Mouse (Mus musculus) retina, postnatal 1 day (tissue): ENCODE measurements around the gene Tnfsf11.

Experiments
- DNase-seq: peaks from one replicate; pipeline ENCODE4 v3.0.0-alpha.2; 2012

Tnfsf11 gene

DNA sequence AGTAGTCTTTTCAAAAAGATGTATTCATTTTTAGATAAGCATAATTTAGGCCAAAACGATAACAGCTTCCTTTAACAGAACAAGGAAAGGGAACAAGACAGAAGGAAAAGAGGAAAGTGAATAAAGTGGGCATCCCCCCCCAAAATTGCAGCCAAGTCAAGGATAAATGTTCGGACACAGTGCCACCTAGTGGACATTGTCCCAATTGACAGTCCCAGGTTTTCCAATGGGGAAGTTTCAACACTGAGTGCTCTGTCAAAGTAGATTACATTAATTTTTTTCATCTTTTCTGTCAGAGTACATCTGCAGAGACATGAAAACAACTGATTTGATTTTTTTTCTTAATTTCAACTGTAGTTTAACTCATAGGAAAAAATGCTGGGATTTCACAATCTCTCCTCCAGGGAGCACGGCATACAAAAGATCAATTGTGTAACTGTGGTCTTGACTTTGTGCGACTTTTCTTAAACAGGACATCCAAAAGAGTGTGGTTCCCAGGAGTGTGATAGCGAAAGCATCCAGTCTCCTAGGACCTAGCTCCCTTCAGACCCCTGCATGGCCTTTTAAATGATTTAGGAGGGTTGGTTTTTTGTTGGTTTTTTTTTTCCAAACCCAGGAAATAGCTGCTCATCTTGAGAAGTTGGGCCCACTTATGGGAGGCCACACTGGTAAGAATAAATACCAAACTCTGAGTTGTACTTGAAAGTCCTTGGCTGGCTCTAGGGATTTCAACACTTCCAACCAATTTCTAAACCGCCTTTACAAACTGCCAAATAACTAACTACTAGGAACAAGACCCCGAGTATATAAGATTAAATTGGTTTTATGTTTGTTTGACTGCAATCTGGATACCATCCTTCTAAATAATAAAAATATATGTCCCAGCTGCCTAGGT, 19.7 kb downstream of the Tnfsf11 start:
- DNase-seq, result peak; percentile 74

DNA sequence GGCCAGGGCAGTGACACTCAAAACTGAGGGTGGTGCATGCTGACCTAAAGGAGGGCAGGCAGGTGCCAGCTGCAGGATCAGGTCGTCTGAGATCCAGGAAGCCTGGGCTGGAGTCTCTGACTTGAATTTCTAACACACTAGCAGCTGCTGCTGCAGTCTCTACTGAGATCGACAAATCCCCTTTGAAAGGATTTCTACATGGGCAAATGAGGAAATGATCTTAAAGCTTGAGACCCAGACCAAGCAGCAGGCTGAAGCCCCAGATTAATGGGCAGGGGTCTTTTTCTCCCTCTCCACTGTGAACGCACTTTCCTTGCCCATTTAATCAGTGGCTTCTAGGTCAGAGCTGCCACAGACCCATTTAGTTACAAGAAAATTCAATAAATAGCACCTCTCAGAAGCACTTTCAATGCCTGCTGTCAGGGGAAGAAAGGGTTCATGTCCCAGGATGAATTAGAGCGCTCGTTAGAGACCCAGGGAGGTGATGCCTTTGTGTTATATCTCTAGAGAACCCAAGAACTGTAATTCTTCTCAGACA, 21.8 kb downstream of the Tnfsf11 start:
- DNase-seq, result no peak

DNA sequence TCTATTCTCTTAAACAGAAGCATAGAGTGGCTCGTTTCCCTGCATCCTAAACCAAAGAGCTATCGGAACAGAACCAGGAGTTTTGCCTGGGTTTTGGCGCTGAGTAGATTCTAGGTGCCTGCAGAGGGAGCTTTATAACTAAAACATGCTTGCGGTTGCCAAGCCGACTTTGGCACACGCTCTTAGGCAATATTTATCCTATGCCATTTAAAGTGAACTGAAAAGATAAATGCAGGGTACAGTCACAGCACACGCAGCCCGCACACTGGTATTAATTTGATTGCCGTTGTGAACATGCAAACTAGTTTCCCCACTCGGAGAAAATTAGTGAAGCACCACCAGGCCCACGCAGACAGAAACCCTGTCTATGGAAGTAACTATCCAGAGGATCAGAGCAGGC, 25.4 kb downstream of the Tnfsf11 start:
- no peak for DNase-seq

GRCm38 (mm10) chr14:78276395-78276930, 31.4 kb downstream of the Tnfsf11 start:
- DNase-seq, result no peak

- no peak for DNase-seq
These were observed 33.0 kb downstream of the Tnfsf11 start for GRCm38 (mm10) chr14:78274851-78275250.

DNA sequence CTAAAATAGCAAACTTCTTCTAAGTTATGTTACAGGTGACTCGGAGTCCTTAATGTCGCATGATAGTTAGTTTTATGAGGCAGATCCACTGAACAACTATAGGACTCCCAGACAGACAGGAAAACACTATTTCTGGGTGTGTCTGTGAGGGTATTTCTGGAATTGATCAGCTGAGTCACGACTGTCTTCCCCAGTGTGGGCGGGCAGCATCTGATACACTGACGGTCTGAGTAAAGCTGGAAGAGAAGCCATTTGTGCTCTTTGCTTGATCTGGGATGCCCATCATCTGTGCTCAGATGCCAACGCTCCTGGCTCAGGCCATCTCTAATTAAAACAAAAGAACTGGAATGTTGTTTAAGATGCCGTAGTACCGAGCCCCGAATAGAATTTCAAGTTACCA, 33.7 kb downstream of the Tnfsf11 start:
- DNase-seq, result no peak

DNA sequence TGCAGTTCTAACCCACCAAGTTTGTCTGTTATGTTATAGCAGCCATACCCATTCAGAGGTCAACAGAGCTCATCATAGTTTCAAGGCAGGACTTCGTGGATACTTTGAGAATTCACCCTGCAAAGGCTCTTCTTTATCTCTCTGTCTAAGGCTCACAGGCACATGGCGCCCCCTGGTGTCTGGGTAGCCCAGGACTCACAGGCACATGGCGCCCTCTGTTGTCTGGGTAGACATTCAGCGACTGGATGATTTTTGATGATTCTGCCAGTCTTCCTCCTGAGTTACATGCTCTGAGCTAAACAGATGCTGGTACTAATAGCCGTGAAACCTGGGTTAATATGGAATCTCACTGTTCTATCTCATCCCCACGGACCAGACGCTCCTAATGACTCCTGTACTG, 34.3 kb downstream of the Tnfsf11 start:
- peak; percentile 58 for DNase-seq

- no peak for DNase-seq
These were observed 43.0 kb downstream of the Tnfsf11 start for GRCm38 (mm10) chr14:78264876-78265275.

- no peak for DNase-seq
These were observed 45.2 kb downstream of the Tnfsf11 start for GRCm38 (mm10) chr14:78262596-78262995.

DNA sequence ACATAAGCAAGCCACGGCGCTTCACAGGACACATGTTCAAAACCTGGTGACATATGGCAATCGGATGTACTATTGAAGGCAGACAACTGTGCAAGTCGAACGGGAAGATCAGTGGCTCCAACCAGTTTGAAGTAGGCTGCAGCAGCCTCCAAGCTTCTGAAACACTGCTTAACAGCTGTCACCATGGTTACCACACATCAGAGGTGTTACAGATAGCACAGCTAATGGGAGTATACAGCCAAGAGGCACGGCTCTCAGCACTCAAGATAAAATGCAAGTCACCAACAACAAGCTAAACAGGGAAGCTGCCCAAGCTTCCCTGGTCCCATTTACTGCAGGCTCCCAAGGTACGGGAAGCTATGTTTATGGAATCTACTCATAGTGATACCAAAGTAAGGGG, 46.6 kb downstream of the Tnfsf11 start:
- DNase-seq, result no peak

GRCm38 (mm10) chr14:78254017-78254416, 53.8 kb downstream of the Tnfsf11 start:
- no peak for DNase-seq

- peak; percentile 61 for DNase-seq
These were observed 61.2 kb downstream of the Tnfsf11 start for GRCm38 (mm10) chr14:78246601-78247000.

DNA sequence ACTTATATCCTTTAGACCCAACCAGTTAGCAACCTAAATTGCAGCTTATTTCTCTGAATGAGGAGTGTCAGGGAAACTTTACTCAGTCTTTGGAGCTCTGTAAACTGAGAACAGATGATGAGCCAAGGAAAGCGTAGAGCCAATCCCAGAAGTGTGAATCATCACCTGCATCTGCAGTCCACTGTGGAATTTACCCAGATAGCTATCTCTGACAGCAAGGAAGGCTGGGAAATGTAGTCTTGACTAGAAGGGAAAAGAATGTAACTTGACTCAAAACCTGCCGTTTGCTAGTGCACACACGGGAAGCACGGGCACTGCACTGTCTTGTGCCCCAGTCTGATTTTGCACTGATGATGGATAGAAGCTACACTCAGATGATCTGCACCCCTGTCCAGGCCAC, 63.0 kb downstream of the Tnfsf11 start:
- DNase-seq, result no peak

DNA sequence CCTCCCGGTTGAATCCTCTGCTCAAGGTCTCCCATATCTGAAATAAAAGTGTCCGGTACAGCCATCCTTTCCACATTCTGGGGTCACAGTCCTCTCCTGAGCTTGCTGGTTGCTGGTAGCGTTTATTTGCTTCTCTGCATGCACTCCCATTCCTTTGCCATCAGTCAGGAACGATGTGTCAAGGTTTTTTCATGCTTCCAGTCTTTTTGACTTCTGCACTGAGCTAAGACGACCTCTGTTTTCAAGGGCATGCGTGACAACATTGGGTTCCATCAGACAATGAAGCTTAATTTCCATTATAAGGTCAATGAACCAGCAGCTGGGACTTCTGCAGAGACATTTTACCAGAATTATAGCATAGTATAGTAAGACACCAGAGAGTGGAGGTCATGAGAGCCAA, 68.5 kb downstream of the Tnfsf11 start:
- DNase-seq, result no peak

GRCm38 (mm10) chr14:78237238-78237637, 70.6 kb downstream of the Tnfsf11 start:
- no peak for DNase-seq

DNA sequence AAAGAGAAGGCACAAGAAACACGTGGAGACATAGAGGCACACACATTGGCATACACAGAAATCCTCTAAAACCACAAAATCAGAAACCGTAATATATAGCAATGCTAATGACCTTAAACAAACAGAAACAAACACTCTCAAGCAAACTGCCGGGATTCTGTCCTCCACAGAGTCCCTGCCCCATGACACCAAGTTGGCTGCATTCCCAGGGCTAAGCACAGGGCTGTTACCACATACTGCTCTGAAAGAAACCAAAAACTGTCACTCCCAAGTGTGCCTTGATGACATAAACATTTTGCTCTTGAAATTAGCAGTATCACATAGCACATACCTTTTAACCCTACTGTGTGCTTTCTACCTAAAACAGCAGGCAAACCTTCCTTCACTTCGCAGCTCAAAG, 71.7 kb downstream of the Tnfsf11 start:
- no peak for DNase-seq

- DNase-seq, result no peak
These were observed 72.5 kb downstream of the Tnfsf11 start for GRCm38 (mm10) chr14:78235296-78235695.

GRCm38 (mm10) chr14:78229012-78229411, 78.8 kb downstream of the Tnfsf11 start:
- DNase-seq, result no peak
